Mouse (Mus musculus): Measurements from ENCODE around the gene Olfr1357. TPM values are rescaled to one million over a fixed set of nuclear protein-coding genes. Genes with fewer than 3 reads are reported as not detected.
"Not testable (repeated sequence)": the region's sequence is repeated elsewhere in the genome, so short reads cannot be mapped to it uniquely, and the experiment has no call there.

The Olfr1357 gene
- polyA plus RNA-seq (2015; fragmentation: Nextera tagmentation; extraction: Ambion mirVana), result not detected in 2 replicates

- Histone ChIP-seq H3K9me3 (replicated peaks; ENCODE audit: control insufficient read depth, low read length) (no peaks in the 10 kb centered on the region), H3K9ac (ENCODE audit: low read length) (no peak within 1 kb of the TSS), H3K4me2 (ENCODE audit: low read depth, low read length) (no peak within 1 kb of the TSS), H3K4me1 (ENCODE audit: control insufficient read depth, insufficient read depth, low read length) (no peaks in the 10 kb centered on the region), H3K36me3 (ENCODE audit: control insufficient read depth, insufficient read depth, low read length) (no peaks in the 10 kb centered on the region), H3K4me3 (replicated peaks; ENCODE audit: low read length) (no peak within 1 kb of the TSS), H3K27ac (ENCODE audit: low read length) (no peak within 1 kb of the TSS), H3K27me3 (ENCODE audit: control insufficient read depth, insufficient read depth, low read length) (no peaks in the 10 kb centered on the region)
- WGBS, result 85% methylated on average over 1 of the region's 1 CpGs
- ATAC-seq (ENCODE audit: insufficient read depth, low FRiP score), result no peak
These were observed at the start of gene Olfr1357 for GRCm38 (mm10) chr10:78617974-78618373. Gene Olfr1357, minus strand, starts transcription at chr10:78618074.

- ATAC-seq (ENCODE audit: insufficient read depth, low FRiP score); H3K4me1 ChIP-seq (ENCODE audit: control insufficient read depth, insufficient read depth, low read length); H3K9me3 ChIP-seq (replicated peaks; ENCODE audit: control insufficient read depth, low read length); H3K4me2 ChIP-seq (ENCODE audit: low read depth, low read length); H3K27ac ChIP-seq (ENCODE audit: low read length); H3K27me3 ChIP-seq (ENCODE audit: control insufficient read depth, insufficient read depth, low read length); H3K4me3 ChIP-seq (replicated peaks; ENCODE audit: low read length); H3K36me3 ChIP-seq (ENCODE audit: control insufficient read depth, insufficient read depth, low read length); H3K9ac ChIP-seq (ENCODE audit: low read length): not testable (repeated sequence)
- WGBS, result 91% methylated on average over 10 of the region's 10 CpGs
These were observed 48.8 kb upstream of the Olfr1357 start for GRCm38 (mm10) chr10:78666696-78667095.

GRCm38 (mm10) chr10:78664546-78664945 lies 46.7 kb upstream of the Olfr1357 start:
- no peak for ATAC-seq (ENCODE audit: insufficient read depth, low FRiP score)

DNA sequence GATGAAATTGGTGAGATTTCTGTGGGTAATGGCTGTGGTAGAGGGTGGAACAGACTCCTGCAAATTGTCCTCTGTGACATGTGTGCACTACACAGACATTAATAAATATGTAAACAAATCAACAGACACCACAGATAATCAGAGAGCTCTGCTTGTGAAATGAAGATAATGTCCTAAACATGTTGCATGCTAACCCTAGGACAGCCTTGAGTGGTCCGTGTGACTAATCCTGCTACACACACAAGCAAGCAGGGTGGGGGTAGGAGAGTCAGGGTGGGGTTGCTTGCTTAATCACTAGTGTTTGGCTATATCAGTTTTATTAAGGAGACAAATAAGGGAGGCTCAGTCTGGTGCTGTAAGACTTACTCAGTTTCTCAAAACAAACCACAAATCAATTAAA lies 43.3 kb upstream of the Olfr1357 start:
- Histone ChIP-seq H3K4me2 (ENCODE audit: low read depth, low read length) (no peak overlapping the region), H3K4me3 (replicated peaks; ENCODE audit: low read length) (no peak overlapping the region), H3K27ac (ENCODE audit: low read length) (no peak overlapping the region), H3K9ac (ENCODE audit: low read length) (no peak overlapping the region), H3K9me3 (replicated peaks; ENCODE audit: control insufficient read depth, low read length) (no peaks in the 10 kb centered on the region), H3K4me1 (ENCODE audit: control insufficient read depth, insufficient read depth, low read length) (no peaks in the 10 kb centered on the region), H3K27me3 (ENCODE audit: control insufficient read depth, insufficient read depth, low read length) (no peaks in the 10 kb centered on the region), H3K36me3 (ENCODE audit: control insufficient read depth, insufficient read depth, low read length) (no peaks in the 10 kb centered on the region)
- no peak for ATAC-seq (ENCODE audit: insufficient read depth, low FRiP score)
- WGBS, result 83% methylated on average over 1 of the region's 1 CpGs

More at GRCm38 (mm10) chr10:78664546-78664945, 46.7 kb upstream of the Olfr1357 start:
- Histone ChIP-seq H3K4me2 (ENCODE audit: low read depth, low read length) (no peak overlapping the region), H3K27ac (ENCODE audit: low read length) (no peak overlapping the region), H3K27me3 (ENCODE audit: control insufficient read depth, insufficient read depth, low read length) (no peaks in the 10 kb centered on the region), H3K9me3 (replicated peaks; ENCODE audit: control insufficient read depth, low read length) (no peaks in the 10 kb centered on the region), H3K4me1 (ENCODE audit: control insufficient read depth, insufficient read depth, low read length) (no peaks in the 10 kb centered on the region), H3K36me3 (ENCODE audit: control insufficient read depth, insufficient read depth, low read length) (no peaks in the 10 kb centered on the region), H3K4me3 (replicated peaks; ENCODE audit: low read length) (no peak overlapping the region), H3K9ac (ENCODE audit: low read length) (no peak overlapping the region)
- 78% methylated on average over 1 of the region's 1 CpGs for WGBS

DNA sequence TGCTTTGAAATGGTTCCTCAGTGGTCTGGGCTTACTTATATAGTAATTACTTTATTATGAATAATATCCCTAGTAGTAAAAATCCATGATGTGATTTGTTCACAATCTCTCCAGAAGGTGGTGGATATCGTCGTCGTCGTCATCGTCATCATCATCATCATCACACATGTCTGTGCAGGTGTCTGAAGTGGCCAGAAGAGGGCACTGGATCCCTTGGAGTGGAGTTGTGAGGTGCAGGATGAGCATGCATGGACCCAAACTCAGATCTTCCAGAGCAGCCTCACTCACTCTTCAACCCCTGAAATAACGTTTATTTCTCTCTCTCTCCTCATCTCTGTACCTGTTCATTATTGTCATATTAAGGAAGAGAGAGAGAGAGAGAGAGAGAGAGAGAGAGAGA lies 14.4 kb upstream of the Olfr1357 start:
- H3K27me3 ChIP-seq (ENCODE audit: control insufficient read depth, insufficient read depth, low read length), result no peaks in the 10 kb centered on the region
- no peak overlapping the region for H3K9ac ChIP-seq (ENCODE audit: low read length)
- no peaks in the 10 kb centered on the region for H3K4me1 ChIP-seq (ENCODE audit: control insufficient read depth, insufficient read depth, low read length)
- H3K27ac ChIP-seq (ENCODE audit: low read length), result no peak overlapping the region
- no peaks in the 10 kb centered on the region for H3K36me3 ChIP-seq (ENCODE audit: control insufficient read depth, insufficient read depth, low read length)
- 7% methylated on average over 6 of the region's 6 CpGs for WGBS
- H3K9me3 ChIP-seq (replicated peaks; ENCODE audit: control insufficient read depth, low read length), result no peaks in the 10 kb centered on the region
- no peak overlapping the region for H3K4me2 ChIP-seq (ENCODE audit: low read depth, low read length)
- no peak for ATAC-seq (ENCODE audit: insufficient read depth, low FRiP score)
- H3K4me3 ChIP-seq (replicated peaks; ENCODE audit: low read length), result no peak overlapping the region

DNA sequence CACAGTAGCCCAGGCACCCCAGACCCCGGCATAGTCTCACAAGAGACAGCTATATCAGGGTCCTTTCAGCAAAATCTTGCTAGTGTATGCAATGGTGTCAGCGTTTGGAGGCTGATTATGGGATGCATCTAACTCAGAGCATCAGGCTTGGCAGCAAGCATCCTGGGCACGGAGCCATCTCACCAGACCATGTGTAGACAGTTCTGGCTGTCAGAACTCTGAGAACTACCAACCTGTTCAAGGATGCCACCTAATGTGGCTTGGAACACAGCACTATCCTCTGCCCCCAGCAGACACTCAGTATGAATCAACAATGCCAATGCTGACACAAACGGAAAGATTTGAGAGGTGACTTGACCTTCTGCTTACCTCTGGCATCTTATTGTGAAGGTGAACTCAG lies 12.3 kb upstream of the Olfr1357 start:
- H3K9me3 ChIP-seq (replicated peaks; ENCODE audit: control insufficient read depth, low read length), result no peaks in the 10 kb centered on the region
- ATAC-seq (ENCODE audit: insufficient read depth, low FRiP score), result no peak
- H3K4me2 ChIP-seq (ENCODE audit: low read depth, low read length), result no peak overlapping the region
- no peak overlapping the region for H3K4me3 ChIP-seq (replicated peaks; ENCODE audit: low read length)
- no peak overlapping the region for H3K27ac ChIP-seq (ENCODE audit: low read length)
- H3K4me1 ChIP-seq (ENCODE audit: control insufficient read depth, insufficient read depth, low read length), result no peaks in the 10 kb centered on the region
- WGBS, result 72% methylated on average over 4 of the region's 4 CpGs
- no peaks in the 10 kb centered on the region for H3K36me3 ChIP-seq (ENCODE audit: control insufficient read depth, insufficient read depth, low read length)
- H3K9ac ChIP-seq (ENCODE audit: low read length), result no peak overlapping the region
- H3K27me3 ChIP-seq (ENCODE audit: control insufficient read depth, insufficient read depth, low read length), result no peaks in the 10 kb centered on the region

DNA sequence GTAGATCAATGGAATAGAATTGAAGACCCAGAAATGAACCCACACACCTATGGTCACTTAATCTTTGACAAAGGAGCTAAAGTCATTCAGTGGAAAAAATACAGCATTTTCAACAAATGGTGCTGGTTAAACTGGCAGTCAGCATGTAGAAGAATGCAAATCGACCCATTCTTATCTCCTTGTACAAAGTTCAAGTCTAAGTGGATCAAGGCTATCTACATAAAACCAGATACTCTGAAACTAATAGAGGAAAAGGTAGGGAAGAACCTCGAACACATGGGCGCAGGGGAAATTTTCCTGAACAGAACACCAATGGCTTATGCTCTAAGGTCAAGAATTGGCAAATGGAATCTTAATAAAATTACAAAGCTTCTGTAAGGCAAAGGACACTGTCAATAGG lies 5.3 kb upstream of the Olfr1357 start:
- H3K27ac ChIP-seq (ENCODE audit: low read length); H3K4me3 ChIP-seq (replicated peaks; ENCODE audit: low read length); H3K4me2 ChIP-seq (ENCODE audit: low read depth, low read length); H3K27me3 ChIP-seq (ENCODE audit: control insufficient read depth, insufficient read depth, low read length); H3K9ac ChIP-seq (ENCODE audit: low read length); H3K36me3 ChIP-seq (ENCODE audit: control insufficient read depth, insufficient read depth, low read length); H3K9me3 ChIP-seq (replicated peaks; ENCODE audit: control insufficient read depth, low read length); ATAC-seq (ENCODE audit: insufficient read depth, low FRiP score); H3K4me1 ChIP-seq (ENCODE audit: control insufficient read depth, insufficient read depth, low read length): not testable (repeated sequence)
- 75% methylated on average over 3 of the region's 3 CpGs for WGBS

DNA sequence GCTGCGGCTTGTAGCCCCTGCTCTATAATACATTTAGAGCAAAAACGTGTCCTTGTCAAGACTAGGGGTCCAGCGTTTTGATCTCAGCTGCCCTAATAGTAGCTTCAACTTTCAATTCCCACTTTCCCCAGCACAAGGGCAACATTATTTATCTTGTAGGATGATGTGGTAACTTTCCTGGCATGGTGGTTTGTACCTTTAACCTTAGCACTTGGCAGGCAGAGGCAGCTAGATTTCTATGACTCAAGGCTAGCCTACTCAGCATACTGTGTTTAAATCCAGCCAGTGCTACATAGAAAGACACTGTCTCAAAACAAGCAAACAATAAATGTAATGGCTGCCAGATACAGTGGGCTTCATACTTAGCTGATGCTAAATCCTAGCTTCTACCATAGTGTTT lies 10.3 kb downstream of the Olfr1357 start:
- Histone ChIP-seq H3K36me3 (ENCODE audit: control insufficient read depth, insufficient read depth, low read length) (no peaks in the 10 kb centered on the region), H3K4me1 (ENCODE audit: control insufficient read depth, insufficient read depth, low read length) (no peaks in the 10 kb centered on the region)

GRCm38 (mm10) chr10:78605080-78605479 lies 12.8 kb downstream of the Olfr1357 start:
- 43% methylated on average over 3 of the region's 3 CpGs for WGBS
- ATAC-seq (ENCODE audit: insufficient read depth, low FRiP score), result no peak
- H3K4me3 ChIP-seq (replicated peaks; ENCODE audit: low read length), result no peak overlapping the region
- H3K9ac ChIP-seq (ENCODE audit: low read length), result no peak overlapping the region
- H3K9me3 ChIP-seq (replicated peaks; ENCODE audit: control insufficient read depth, low read length), result no peaks in the 10 kb centered on the region
- no peaks in the 10 kb centered on the region for H3K36me3 ChIP-seq (ENCODE audit: control insufficient read depth, insufficient read depth, low read length)
- no peak overlapping the region for H3K27ac ChIP-seq (ENCODE audit: low read length)
- no peaks in the 10 kb centered on the region for H3K27me3 ChIP-seq (ENCODE audit: control insufficient read depth, insufficient read depth, low read length)
- H3K4me2 ChIP-seq (ENCODE audit: low read depth, low read length), result no peak overlapping the region
- no peaks in the 10 kb centered on the region for H3K4me1 ChIP-seq (ENCODE audit: control insufficient read depth, insufficient read depth, low read length)

More for the DNA sequence above, 10.3 kb downstream of the Olfr1357 start:
- Histone ChIP-seq H3K27ac (ENCODE audit: low read length) (no peak overlapping the region), H3K4me3 (replicated peaks; ENCODE audit: low read length) (no peak overlapping the region), H3K4me2 (ENCODE audit: low read depth, low read length) (no peak overlapping the region), H3K9ac (ENCODE audit: low read length) (no peak overlapping the region), H3K27me3 (ENCODE audit: control insufficient read depth, insufficient read depth, low read length) (no peaks in the 10 kb centered on the region), H3K9me3 (replicated peaks; ENCODE audit: control insufficient read depth, low read length) (no peaks in the 10 kb centered on the region)
- ATAC-seq (ENCODE audit: insufficient read depth, low FRiP score), result no peak
- 72% methylated on average over 3 of the region's 3 CpGs for WGBS

DNA sequence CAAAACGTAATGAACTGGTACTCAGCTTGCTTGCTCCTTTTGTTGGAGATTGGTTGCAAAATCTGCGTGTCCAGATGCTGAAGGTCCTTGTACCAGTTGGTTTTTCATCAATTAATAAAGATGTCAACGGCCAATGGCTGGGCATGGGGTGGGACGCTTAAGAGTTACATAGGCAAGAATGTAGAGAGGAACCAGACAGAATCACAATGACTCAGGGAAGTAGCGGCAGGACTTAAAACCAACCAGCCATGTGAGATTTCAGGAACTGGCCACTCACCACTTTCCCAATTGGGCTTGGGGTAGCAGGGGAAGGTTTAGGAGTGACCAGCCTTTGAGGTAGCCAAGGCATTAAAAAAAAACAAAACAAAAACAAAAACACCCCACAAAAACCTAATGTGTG lies 18.0 kb downstream of the Olfr1357 start:
- ATAC-seq (ENCODE audit: insufficient read depth, low FRiP score), result no peak
- no peak overlapping the region for H3K9ac ChIP-seq (ENCODE audit: low read length)
- H3K36me3 ChIP-seq (ENCODE audit: control insufficient read depth, insufficient read depth, low read length), result no peaks in the 10 kb centered on the region
- no peaks in the 10 kb centered on the region for H3K27me3 ChIP-seq (ENCODE audit: control insufficient read depth, insufficient read depth, low read length)
- no peaks in the 10 kb centered on the region for H3K9me3 ChIP-seq (replicated peaks; ENCODE audit: control insufficient read depth, low read length)
- no peak overlapping the region for H3K4me3 ChIP-seq (replicated peaks; ENCODE audit: low read length)
- no peak overlapping the region for H3K4me2 ChIP-seq (ENCODE audit: low read depth, low read length)
- H3K4me1 ChIP-seq (ENCODE audit: control insufficient read depth, insufficient read depth, low read length), result no peaks in the 10 kb centered on the region
- H3K27ac ChIP-seq (ENCODE audit: low read length), result no peak overlapping the region
- 85% methylated on average over 5 of the region's 5 CpGs for WGBS
